Mouse (Mus musculus): ENCODE results near the gene Tnfrsf25. TPM values are rescaled to one million over a fixed set of nuclear protein-coding genes. Genes with fewer than 3 reads are reported as not detected.

Tnfrsf25 gene
- total RNA-seq (2021): 1.5 and 2.0 TPM in 2 replicates
- long read RNA-seq, partial matches to known transcripts: 1 of 3 reads
- long read RNA-seq, other reads (novel, unspliced or antisense): 2 of 3 reads

GRCm38 (mm10) chr4:152115921-152116612, at the start of gene Tnfrsf25:
Gene Tnfrsf25 (plus strand): TSS chr4:152115934.
- DNase-seq: no peak

GRCm38 (mm10) chr4:152067280-152067679, 48.5 kb upstream of the Tnfrsf25 start:
- no peak for DNase-seq

- DNase-seq: no peak
These were observed 47.5 kb upstream of the Tnfrsf25 start for GRCm38 (mm10) chr4:152068166-152068724.

- no peak for DNase-seq
These were observed 46.5 kb upstream of the Tnfrsf25 start for GRCm38 (mm10) chr4:152069245-152069644.

- no peak for DNase-seq
These were observed 45.0 kb upstream of the Tnfrsf25 start for GRCm38 (mm10) chr4:152070494-152071396.

- peak; percentile 62 for DNase-seq
These were observed 43.6 kb upstream of the Tnfrsf25 start, which contains the start of gene Plekhg5 for GRCm38 (mm10) chr4:152072121-152072601. Gene Plekhg5 (plus strand): TSS chr4:152072498.

- DNase-seq: no peak
These were observed 43.1 kb upstream of the Tnfrsf25 start for GRCm38 (mm10) chr4:152072655-152073054.

- no peak for DNase-seq
These were observed 42.0 kb upstream of the Tnfrsf25 start for GRCm38 (mm10) chr4:152073715-152074114.

GRCm38 (mm10) chr4:152074548-152074947, 41.2 kb upstream of the Tnfrsf25 start:
- no peak for DNase-seq

GRCm38 (mm10) chr4:152077191-152077590, 38.5 kb upstream of the Tnfrsf25 start:
- DNase-seq: no peak

- DNase-seq: no peak
These were observed 37.6 kb upstream of the Tnfrsf25 start for GRCm38 (mm10) chr4:152078105-152078530.

- DNase-seq: no peak
These were observed 36.5 kb upstream of the Tnfrsf25 start for GRCm38 (mm10) chr4:152079261-152079660.

- DNase-seq: no peak
These were observed 35.8 kb upstream of the Tnfrsf25 start for GRCm38 (mm10) chr4:152079931-152080330.

GRCm38 (mm10) chr4:152083611-152084220, 32.0 kb upstream of the Tnfrsf25 start:
- DNase-seq: no peak

GRCm38 (mm10) chr4:152084616-152085015, 31.1 kb upstream of the Tnfrsf25 start:
- DNase-seq: no peak

- DNase-seq: peak; percentile 80
These were observed 29.1 kb upstream of the Tnfrsf25 start for GRCm38 (mm10) chr4:152086505-152087210.

- no peak for DNase-seq
These were observed 28.3 kb upstream of the Tnfrsf25 start for GRCm38 (mm10) chr4:152087211-152088081.

GRCm38 (mm10) chr4:152088133-152088532, 27.6 kb upstream of the Tnfrsf25 start:
- peak; percentile 37 for DNase-seq

GRCm38 (mm10) chr4:152088556-152089120, 27.1 kb upstream of the Tnfrsf25 start:
- DNase-seq: no peak

- no peak for DNase-seq
These were observed 25.5 kb upstream of the Tnfrsf25 start for GRCm38 (mm10) chr4:152090191-152090590.
